Mouse (Mus musculus): Measurements from ENCODE around the gene Sntn. TPM values are rescaled to one million over a fixed set of nuclear protein-coding genes. Genes with fewer than 3 reads are reported as not detected.

Sntn gene
- polyA plus RNA-seq (2021), result not detected

- DNase-seq (ENCODE audit: low read depth, low spot score) (no peak), ATAC-seq (no peak)
- ChIA-PET POLR2A (no interaction called here), CTCF (interaction anchor here (1.4 kb wide), 2 partner anchors 8 to 9 kb away, joined by 3 to 4 read pairs; no protein-coding TSS in a partner anchor)
- no peaks in the 10 kb centered on the region for H3K27me3 ChIP-seq
- TF ChIP-seq CTCF (IDR thresholded peaks at IDR 0.05), result no peak
- in situ Hi-C loops (cut with MboI; ENCODE audit: low pct_unique_long_range_greater_than_20kb), result no loop called here
Measured at GRCm38 (mm10) chr14:13670576-13670975, at the start of gene Sntn. Sntn (plus strand) TSS chr14:13670876.

DNA sequence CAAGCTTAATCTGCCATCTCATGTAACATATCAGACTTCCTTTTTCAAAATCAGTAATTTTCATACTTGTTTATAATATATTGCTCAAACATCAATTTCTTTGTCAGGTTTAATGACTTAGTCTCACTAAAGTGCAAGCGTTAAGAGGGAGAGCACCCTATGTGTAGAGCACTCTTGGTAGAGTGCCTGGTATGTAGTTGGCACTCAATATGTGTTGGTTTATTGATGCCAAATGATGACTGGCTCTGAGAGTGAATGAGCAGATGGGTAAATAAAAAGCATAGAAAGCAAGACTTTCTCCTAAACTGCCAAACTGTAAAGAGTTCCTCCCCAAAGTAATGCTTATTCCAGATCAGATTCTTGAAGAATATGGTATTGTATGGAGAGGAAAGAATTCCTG, 20.8 kb upstream of the Sntn start:
- ChIA-PET POLR2A (no interaction called here), CTCF (interaction anchor here (1.4 kb wide), 1 partner anchor 15 kb away, joined by 4 read pairs; no protein-coding TSS in a partner anchor)
- in situ Hi-C loops (cut with MboI; ENCODE audit: low pct_unique_long_range_greater_than_20kb), result no loop called here
- no peak for DNase-seq (ENCODE audit: low read depth, low spot score)
- ATAC-seq, result no peak
- TF ChIP-seq CTCF (IDR thresholded peaks at IDR 0.05), result no peak
- no peaks in the 10 kb centered on the region for H3K27me3 ChIP-seq

DNA sequence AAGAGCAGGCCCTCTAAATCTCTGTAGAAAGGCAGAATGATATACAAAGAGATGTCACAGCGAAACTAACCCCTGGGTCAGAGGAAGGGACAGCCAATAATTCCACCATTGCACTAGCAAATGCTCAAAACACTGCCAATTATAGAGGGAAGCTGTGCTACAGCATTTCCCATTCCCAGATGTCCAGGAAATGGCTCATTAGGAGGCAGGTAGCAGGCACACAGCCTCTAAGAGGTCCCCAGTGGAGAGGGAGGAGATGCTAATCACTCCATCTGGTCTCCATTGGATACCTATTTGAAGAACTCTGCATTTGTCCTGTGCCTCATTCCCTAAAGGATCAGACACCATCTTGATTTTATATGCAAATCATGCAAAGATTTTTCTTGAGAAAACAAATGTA, 19.6 kb upstream of the Sntn start:
- no peak for TF ChIP-seq CTCF (IDR thresholded peaks at IDR 0.05)
- CTCF ChIA-PET, result no interaction called here
- no peaks in the 10 kb centered on the region for H3K27me3 ChIP-seq
- DNase-seq (ENCODE audit: low read depth, low spot score) (no peak), ATAC-seq (no peak)
- POLR2A ChIA-PET, result no interaction called here
- in situ Hi-C loops (cut with MboI; ENCODE audit: low pct_unique_long_range_greater_than_20kb), result no loop called here

- DNase-seq (ENCODE audit: low read depth, low spot score) (no peak), ATAC-seq (no peak)
- in situ Hi-C loops (cut with MboI; ENCODE audit: low pct_unique_long_range_greater_than_20kb), result no loop called here
- CTCF ChIA-PET, result no interaction called here
- POLR2A ChIA-PET, result no interaction called here
- H3K27me3 ChIP-seq, result no peaks in the 10 kb centered on the region
- no peak for TF ChIP-seq CTCF (IDR thresholded peaks at IDR 0.05)
Measured at GRCm38 (mm10) chr14:13651541-13652298, 19.0 kb upstream of the Sntn start.

DNA sequence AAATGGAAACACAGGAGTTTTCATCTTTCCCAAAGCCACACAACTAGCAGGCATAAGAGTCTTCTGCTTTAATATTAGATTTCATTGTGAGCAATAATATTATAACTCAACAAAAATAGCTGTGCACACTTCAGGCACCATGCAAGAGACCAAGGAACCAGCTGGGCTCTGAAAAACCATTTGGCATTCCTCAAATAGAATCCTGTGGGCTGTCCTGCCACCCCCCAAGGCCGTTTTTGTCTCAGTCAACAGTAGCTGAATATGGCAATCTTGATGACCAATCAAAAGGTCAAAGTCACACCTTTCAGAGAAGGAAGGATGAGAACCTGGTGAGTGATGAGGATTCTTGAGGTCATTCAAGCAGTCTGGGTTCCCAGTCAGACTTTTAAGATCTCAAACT, 16.0 kb downstream of the Sntn start:
- in situ Hi-C loops (cut with MboI; ENCODE audit: low pct_unique_long_range_greater_than_20kb), result loop anchor here (10.0 kb wide), 1 partner anchor 142 kb away; no protein-coding TSS in a partner anchor
- CTCF ChIA-PET, result no interaction called here
- ATAC-seq, result no peak
- no peaks in the 10 kb centered on the region for H3K27me3 ChIP-seq
- no peak for TF ChIP-seq CTCF (IDR thresholded peaks at IDR 0.05)
- DNase-seq (ENCODE audit: low read depth, low spot score), result no peak
- POLR2A ChIA-PET, result no interaction called here

DNA sequence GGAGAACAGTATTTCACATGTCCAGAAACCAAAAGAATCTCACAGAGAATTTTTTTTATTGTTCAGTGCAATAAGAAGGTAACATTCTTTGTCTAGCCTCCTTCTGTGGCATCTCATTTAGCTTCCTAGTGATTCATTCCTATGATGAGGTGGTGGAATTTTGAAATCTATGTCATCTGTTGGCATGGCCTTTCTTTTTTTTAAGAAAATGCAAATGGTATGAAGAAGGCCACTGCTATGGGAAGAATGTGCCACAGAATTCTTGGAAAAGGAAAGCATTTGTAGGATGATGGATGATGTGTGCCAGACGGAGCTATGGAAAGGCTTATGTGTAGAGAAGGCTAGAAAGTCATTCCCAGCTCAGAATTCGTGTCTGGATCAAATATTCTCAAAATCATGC, 19.8 kb downstream of the Sntn start:
- no peak for TF ChIP-seq CTCF (IDR thresholded peaks at IDR 0.05)
- no peaks in the 10 kb centered on the region for H3K27me3 ChIP-seq
- peak; percentile 31 for DNase-seq (ENCODE audit: low read depth, low spot score)
- peak; percentile 93 for ATAC-seq
- in situ Hi-C loops (cut with MboI; ENCODE audit: low pct_unique_long_range_greater_than_20kb), result no loop called here
- ChIA-PET CTCF (no interaction called here), POLR2A (no interaction called here)

GRCm38 (mm10) chr14:13732263-13732662, 61.6 kb downstream of the Sntn start:
- ATAC-seq (no peak), DNase-seq (ENCODE audit: low read depth, low spot score) (no peak)
- no peaks in the 10 kb centered on the region for H3K27me3 ChIP-seq
- TF ChIP-seq CTCF (IDR thresholded peaks at IDR 0.05), result no peak
- in situ Hi-C loops (cut with MboI; ENCODE audit: low pct_unique_long_range_greater_than_20kb), result no loop called here
- ChIA-PET CTCF (no interaction called here), POLR2A (no interaction called here)

Other genes with a start within 250 kb of the Sntn start
- not detected for gene Gm281, start 243.6 kb downstream of the Sntn start, polyA plus RNA-seq (2021)

All from Patski (cell line).